Mouse (Mus musculus) cerebellum, adult 2 months (tissue): ENCODE measurements around the gene Fgfr2. TPM values are rescaled to one million over a fixed set of nuclear protein-coding genes. Genes with fewer than 3 reads are reported as not detected.
A peak's percentile ranks its signal among the peaks of the same experiment; 100 is the strongest.

Experiments used
- DNase-seq, 2 experiments: peaks; one replicate each; pipeline ENCODE4 v3.0.0; 2021
- H3K27ac ChIP-seq: fragments of 200-500 bp; 2 replicates; pipeline ENCODE4 v1.5.1; 2012; ENCODE audit warnings: low read length, control low read depth, inconsistent platforms; ENCODE audit not compliant: insufficient read depth
- H3K27me3 ChIP-seq: fragments of 200-500 bp; 2 replicates; pipeline ENCODE4 v1.6.1; 2012; ENCODE audit warnings: inconsistent platforms, mild to moderate bottlenecking, low read length, moderate library complexity; ENCODE audit not compliant: control insufficient read depth, insufficient read depth
- H3K4me1 ChIP-seq: fragments of 200-500 bp; 2 replicates; pipeline ENCODE4 v1.6.1; 2011; ENCODE audit warnings: low read length; ENCODE audit not compliant: control insufficient read depth, insufficient read depth
- H3K4me3 ChIP-seq: fragments of 200-500 bp; replicated peaks from 2 replicates; pipeline ENCODE3; 2011; ENCODE audit warnings: mild to moderate bottlenecking, low read depth, low read length, control low read depth; ENCODE audit not compliant: insufficient read depth
- CTCF ChIP-seq: fragments of 200-500 bp; IDR thresholded peaks from 2 replicates; pipeline ENCODE4 v1.5.1; 2011; ENCODE audit warnings: low read depth, mild to moderate bottlenecking, control low read depth, low read length, moderate library complexity, borderline replicate concordance; ENCODE audit not compliant: insufficient read depth
- POLR2A ChIP-seq: fragments of 200-500 bp; IDR thresholded peaks from 2 replicates; pipeline ENCODE4 v1.6.1; 2011; ENCODE audit warnings: low read length, control low read depth, borderline replicate concordance; ENCODE audit not compliant: insufficient read depth
- WGBS: fragments of 180-500 bp; shearing (Covaris S2); methylation state at CpG from one replicate; pipeline ENCODE4 v1.1.7; 2018; 5-methylcytosine and 5-hydroxymethylcytosine counted together
- polyA plus RNA-seq: library from polyadenylated mRNA; depleted of rRNA; stranded (reverse); fragments of >200 nt; gene quantifications from 2 replicates; pipeline ENCODE4 v1.2.3, GENCODE M21; 2012

Fgfr2 gene
- polyA plus RNA-seq, 1 experiment, result 95.3 TPM

- WGBS, result 70% methylated on average over 1 of the region's 1 CpGs
- Histone ChIP-seq H3K27ac (no peak overlapping the region), H3K27me3 (no peaks in the 10 kb centered on the region), H3K4me3 (no peak overlapping the region), H3K4me1 (no peaks in the 10 kb centered on the region)
- TF ChIP-seq POLR2A (no peak), CTCF (no peak)
- no peak for DNase-seq
Observed at GRCm38 (mm10) chr7:132204073-132204612, 919.0 kb downstream of the Fgfr2 start.

- TF ChIP-seq POLR2A (no peak), CTCF (no peak)
Observed at GRCm38 (mm10) chr7:132199686-132200085, 923.5 kb downstream of the Fgfr2 start.

DNA sequence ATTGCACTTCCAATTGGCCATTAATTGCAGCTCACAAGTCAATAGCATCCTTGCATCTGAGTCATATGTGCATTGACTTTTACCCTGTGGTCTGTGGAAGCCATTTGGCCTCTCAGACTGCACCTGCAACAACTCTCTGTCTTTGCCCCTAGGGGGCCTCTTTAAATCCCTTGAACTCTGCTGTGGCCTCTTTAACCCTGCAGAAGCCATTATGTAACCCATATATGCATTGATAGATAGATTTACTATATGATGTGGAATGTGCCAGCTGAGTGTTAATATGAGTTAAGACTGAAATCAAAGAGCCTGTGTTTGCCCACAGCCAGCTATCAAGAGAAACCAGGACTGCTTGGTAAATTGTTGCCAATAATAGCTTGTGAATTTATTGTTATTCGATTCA lies 924.3 kb downstream of the Fgfr2 start:
- Histone ChIP-seq H3K4me3 (no peak overlapping the region), H3K27ac (no peak overlapping the region), H3K4me1 (no peaks in the 10 kb centered on the region), H3K27me3 (no peaks in the 10 kb centered on the region)
- WGBS, result 88% methylated on average over 1 of the region's 1 CpGs
- no peak for TF ChIP-seq CTCF
- TF ChIP-seq POLR2A, result no peak
- no peak for DNase-seq

More at GRCm38 (mm10) chr7:132199686-132200085, 923.5 kb downstream of the Fgfr2 start:
- DNase-seq, result no peak
- Histone ChIP-seq H3K27me3 (no peaks in the 10 kb centered on the region), H3K27ac (no peak overlapping the region), H3K4me3 (no peak overlapping the region), H3K4me1 (no peaks in the 10 kb centered on the region)
- WGBS, result 58% methylated on average over 6 of the region's 6 CpGs

DNA sequence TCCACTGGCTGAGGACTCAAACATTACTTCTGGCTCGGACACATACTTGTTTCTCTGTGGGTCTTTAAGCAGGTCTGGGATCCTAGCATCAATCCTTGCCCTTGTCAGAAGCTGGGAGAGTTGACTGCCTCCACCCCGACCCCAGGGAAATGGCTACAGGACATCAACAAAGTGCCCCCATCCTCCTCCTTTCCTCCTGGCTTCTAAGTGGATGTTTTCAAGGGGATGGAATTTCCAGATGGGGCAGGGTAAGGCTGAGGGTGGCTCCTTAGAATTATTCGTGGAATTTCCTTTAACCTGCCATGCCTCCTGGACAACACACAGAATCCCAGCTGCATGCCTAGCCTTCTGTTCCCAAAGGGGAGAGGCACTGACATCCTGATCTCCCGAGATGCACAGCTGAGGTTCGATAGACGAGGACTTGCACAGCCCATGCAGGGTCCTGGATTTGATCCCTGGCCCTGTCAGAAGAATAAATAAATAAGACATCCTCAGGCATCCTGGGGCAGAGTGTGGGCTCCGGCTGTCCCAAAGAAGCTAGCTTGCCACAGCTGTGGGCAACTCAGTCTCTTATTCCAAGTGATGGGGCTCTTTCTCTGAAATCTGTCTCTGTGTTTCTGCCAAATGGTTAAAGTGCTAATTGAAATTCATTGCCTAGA lies 925.2 kb downstream of the Fgfr2 start:
- WGBS, result 35% methylated on average over 7 of the region's 7 CpGs

GRCm38 (mm10) chr7:132196581-132196980 lies 926.6 kb downstream of the Fgfr2 start:
- no peak for TF ChIP-seq POLR2A
- TF ChIP-seq CTCF, result no peak
- H3K4me3 ChIP-seq, result no peak overlapping the region
- 74% methylated on average over 1 of the region's 1 CpGs for WGBS

More for the DNA sequence above, 925.2 kb downstream of the Fgfr2 start:
- no peak overlapping the region for H3K27ac ChIP-seq
- TF ChIP-seq CTCF (no peak), POLR2A (no peak)
- no peaks in the 10 kb centered on the region for H3K27me3 ChIP-seq
- H3K4me3 ChIP-seq, result no peak overlapping the region
- H3K4me1 ChIP-seq, result no peaks in the 10 kb centered on the region
- no peak for DNase-seq

GRCm38 (mm10) chr7:132193606-132194005 lies 929.5 kb downstream of the Fgfr2 start:
- Histone ChIP-seq H3K27me3 (no peaks in the 10 kb centered on the region), H3K4me3 (no peak overlapping the region), H3K27ac (no peak overlapping the region), H3K4me1 (no peaks in the 10 kb centered on the region)
- DNase-seq, result peak in 1 of 2 experiments; percentile 37
- no peak for TF ChIP-seq CTCF
- no peak for TF ChIP-seq POLR2A
- 68% methylated on average over 2 of the region's 2 CpGs for WGBS

More at GRCm38 (mm10) chr7:132196581-132196980, 926.6 kb downstream of the Fgfr2 start:
- no peak overlapping the region for H3K27ac ChIP-seq
- no peaks in the 10 kb centered on the region for H3K4me1 ChIP-seq
- no peak for DNase-seq
- H3K27me3 ChIP-seq, result no peaks in the 10 kb centered on the region

GRCm38 (mm10) chr7:132187456-132187855 lies 935.7 kb downstream of the Fgfr2 start:
- Histone ChIP-seq H3K27me3 (no peaks in the 10 kb centered on the region), H3K27ac (no peak overlapping the region), H3K4me3 (no peak overlapping the region), H3K4me1 (peaks cover 2% of the 10 kb centered on the region; the same call in 1 of the 2 replicates)
- DNase-seq, result no peak
- no peak for TF ChIP-seq CTCF
- no peak for TF ChIP-seq POLR2A
- 85% methylated on average over 3 of the region's 3 CpGs for WGBS

DNA sequence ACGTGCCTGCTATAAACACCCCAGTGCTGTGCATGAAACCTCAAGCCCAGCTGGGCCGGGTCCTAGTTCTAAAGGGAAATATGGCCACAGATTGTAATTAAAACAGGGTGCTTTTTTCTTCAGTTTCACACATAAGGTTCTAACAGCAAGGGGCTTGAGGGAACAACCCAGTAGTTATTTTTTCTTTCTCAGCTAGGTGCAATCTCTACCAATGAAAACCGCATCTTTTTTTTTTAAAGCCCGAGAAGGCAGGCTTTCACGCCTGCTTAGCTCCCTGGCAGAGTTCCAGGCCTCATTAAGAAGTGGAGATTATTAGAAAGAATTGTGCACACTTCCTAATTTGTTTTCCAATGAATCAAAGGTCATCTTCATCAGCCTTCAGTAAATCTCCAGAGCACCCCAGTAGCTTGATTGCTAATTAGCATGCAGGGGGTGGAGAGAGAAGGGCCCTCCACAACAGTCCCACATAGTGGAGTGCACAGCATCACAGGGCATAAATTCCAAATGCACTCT lies 939.2 kb downstream of the Fgfr2 start:
- Histone ChIP-seq H3K27ac (no peak overlapping the region), H3K4me3 (no peak overlapping the region), H3K27me3 (no peaks in the 10 kb centered on the region; the same call in 1 of the 2 replicates), H3K4me1 (peaks cover 2% of the 10 kb centered on the region; the same call in 1 of the 2 replicates)
- peak in 1 of 2 experiments; percentile 17 for DNase-seq
- 22% methylated on average over 5 of the region's 5 CpGs for WGBS
- TF ChIP-seq POLR2A (no peak), CTCF (no peak)
